Mouse (Mus musculus) embryonic facial prominence, embryonic 15.5 days (tissue): ENCODE data around the gene Cplx3. TPM values are rescaled to one million over a fixed set of nuclear protein-coding genes. Genes with fewer than 3 reads are reported as not detected.

Experiments used
- ATAC-seq: fragments of 200-750 bp; cut with Nextera tagmentation; 2 replicates; pipeline ENCODE4 v1.8.0; 2017; ENCODE audit warnings: low read depth, moderate TSS enrichment; ENCODE audit not compliant: insufficient number of reproducible peaks, low FRiP score, low TSS enrichment
- H3K27ac ChIP-seq: fragments of 300-500 bp; sonication (generic); replicated peaks from 2 replicates; pipeline ENCODE4 v1.5.1; 2015; ENCODE audit warnings: mild to moderate bottlenecking, inconsistent platforms
- H3K27me3 ChIP-seq: fragments of 300-500 bp; sonication (generic); 2 replicates; pipeline ENCODE4 v1.6.1; 2015; ENCODE audit warnings: inconsistent platforms
- H3K36me3 ChIP-seq: fragments of 300-500 bp; sonication (generic); 2 replicates; pipeline ENCODE4 v1.6.1; 2015; ENCODE audit warnings: mild to moderate bottlenecking, inconsistent platforms
- H3K4me1 ChIP-seq: fragments of 300-500 bp; sonication (generic); 2 replicates; pipeline ENCODE4 v1.6.1; 2015; ENCODE audit warnings: inconsistent platforms
- H3K4me2 ChIP-seq: fragments of 300-500 bp; sonication (generic); replicated peaks from 2 replicates; pipeline ENCODE4 v1.6.1; 2015; ENCODE audit warnings: mild to moderate bottlenecking, inconsistent platforms
- H3K4me3 ChIP-seq: fragments of 300-500 bp; sonication (generic); replicated peaks from 2 replicates; pipeline ENCODE4 v1.5.1; 2015; ENCODE audit warnings: mild to moderate bottlenecking, inconsistent platforms
- H3K9ac ChIP-seq: fragments of 300-500 bp; sonication (generic); 2 replicates; pipeline ENCODE4 v1.6.1; 2015; ENCODE audit warnings: inconsistent platforms
- H3K9me3 ChIP-seq: fragments of 300-500 bp; sonication (generic); replicated peaks from 2 replicates; pipeline ENCODE4 v1.6.1; 2016; ENCODE audit warnings: inconsistent platforms
- WGBS: fragments of 180-500 bp; shearing (Covaris S2); methylation state at CpG from one replicate; pipeline ENCODE4 v1.1.7; 2015; 5-methylcytosine and 5-hydroxymethylcytosine counted together
- polyA plus RNA-seq: library from polyadenylated mRNA; unstranded; fragments of >200 nt; fragmentation: Nextera tagmentation; extraction: Ambion mirVana; gene quantifications from 2 replicates; pipeline ENCODE4 v1.2.1, GENCODE M21; 2015

Cplx3 gene
- polyA plus RNA-seq, result not detected in 2 replicates

DNA sequence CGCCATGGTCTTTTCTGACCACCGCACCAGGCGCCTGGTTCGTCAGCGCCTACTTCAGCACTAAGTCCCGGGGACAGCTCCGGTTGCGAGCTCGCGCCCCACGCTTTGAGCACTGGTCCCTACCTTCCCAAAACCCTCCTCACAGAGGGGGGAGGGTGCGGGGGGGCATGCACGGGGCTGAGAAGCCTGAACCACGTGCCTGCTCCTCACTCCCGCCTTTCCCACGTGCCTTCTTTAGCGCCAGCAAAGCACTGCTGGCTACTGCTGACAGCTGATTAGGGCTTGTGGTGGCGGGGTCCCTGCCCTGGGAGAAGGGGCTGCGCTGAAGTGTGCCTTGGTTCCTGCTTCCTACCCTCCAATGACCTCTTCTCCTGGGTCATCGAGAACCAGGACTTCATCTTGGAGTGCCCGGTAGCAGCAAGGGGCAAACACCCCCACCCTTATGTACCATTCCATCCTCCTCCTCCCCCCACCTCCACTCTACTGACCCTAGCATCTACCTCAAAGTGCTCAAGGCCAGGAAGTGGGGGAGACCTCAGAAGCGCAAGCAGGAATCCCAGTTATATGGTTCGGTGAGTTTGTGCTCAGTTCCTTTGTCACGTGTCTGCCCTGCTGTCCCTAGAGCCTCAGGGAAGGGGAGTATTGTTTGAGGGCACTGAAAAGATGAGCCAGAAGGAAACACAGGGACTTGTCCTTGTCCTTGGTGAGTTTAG lies at the start of gene Cplx3:
Gene Cplx3, minus strand, starts transcription at position 143 of the 713 bp plus-strand sequence.
- no peaks in the 10 kb centered on the region for H3K36me3 ChIP-seq
- no peak; the same call in 1 of the 2 replicates for ATAC-seq
- peaks cover 23% of the 10 kb centered on the region for H3K27me3 ChIP-seq
- no peak within 1 kb of the TSS for H3K27ac ChIP-seq
- H3K9ac ChIP-seq, result no peak within 1 kb of the TSS
- peaks cover 9% of the 10 kb centered on the region for H3K4me1 ChIP-seq
- no peaks in the 10 kb centered on the region for H3K9me3 ChIP-seq
- WGBS, result 4% methylated on average over 24 of the region's 24 CpGs
- no peak within 1 kb of the TSS for H3K4me2 ChIP-seq
- no peak within 1 kb of the TSS for H3K4me3 ChIP-seq

- Histone ChIP-seq H3K9me3 (no peaks in the 10 kb centered on the region), H3K36me3 (no peaks in the 10 kb centered on the region), H3K4me2 (peak overlapping the region; percentile 50), H3K4me1 (peaks cover 7% of the 10 kb centered on the region; the same call in 1 of the 2 replicates), H3K27me3 (peaks cover 23% of the 10 kb centered on the region), H3K9ac (0 out of 2 replicates have a peak overlapping the region, but pooled peaks have one; percentile 19), H3K27ac (no peak overlapping the region), H3K4me3 (peak overlapping the region; percentile 26)
- peak; percentile 78 for ATAC-seq
- WGBS, result 2% methylated on average over 11 of the region's 11 CpGs
Measured at GRCm38 (mm10) chr9:57655749-57656148, 49.7 kb upstream of the Cplx3 start.

GRCm38 (mm10) chr9:57654966-57655365 lies 48.9 kb upstream of the Cplx3 start:
- ATAC-seq, result no peak
- WGBS, result 89% methylated on average over 1 of the region's 1 CpGs

DNA sequence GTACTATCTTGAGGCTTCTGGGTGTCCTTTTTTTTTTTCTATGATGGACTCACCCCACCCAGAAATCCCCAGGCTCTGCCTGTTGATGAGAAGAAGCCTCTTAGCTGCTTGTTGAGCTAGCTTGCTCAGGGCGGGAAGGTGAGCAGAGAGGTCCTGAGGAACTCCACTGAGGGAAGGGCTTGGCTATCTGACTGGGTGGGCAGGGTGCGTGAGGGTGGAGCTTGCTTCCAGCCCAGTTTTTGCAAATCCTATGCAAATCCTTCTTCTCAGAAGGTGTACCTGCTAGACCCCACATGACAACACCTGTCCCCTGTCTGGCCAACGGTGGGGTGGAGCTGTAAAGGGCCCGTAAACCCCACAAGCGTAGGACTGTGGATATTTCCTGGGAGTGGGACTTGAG lies 47.2 kb upstream of the Cplx3 start, which contains the start of gene Csk:
Gene Csk, minus strand, starts transcription at position 349 of the 400 bp plus-strand sequence.
- Histone ChIP-seq H3K4me3 (no peak within 1 kb of the TSS), H3K27me3 (peaks cover 23% of the 10 kb centered on the region), H3K4me2 (no peak within 1 kb of the TSS), H3K27ac (no peak within 1 kb of the TSS), H3K36me3 (no peaks in the 10 kb centered on the region), H3K9me3 (no peaks in the 10 kb centered on the region), H3K9ac (no peak within 1 kb of the TSS), H3K4me1 (peaks cover 7% of the 10 kb centered on the region; the same call in 1 of the 2 replicates)
- ATAC-seq, result no peak
- 43% methylated on average over 5 of the region's 5 CpGs for WGBS

More at GRCm38 (mm10) chr9:57654966-57655365, 48.9 kb upstream of the Cplx3 start:
- H3K36me3 ChIP-seq, result no peaks in the 10 kb centered on the region
- H3K4me3 ChIP-seq, result no peak overlapping the region
- no peak overlapping the region for H3K9ac ChIP-seq
- no peaks in the 10 kb centered on the region for H3K9me3 ChIP-seq
- H3K27ac ChIP-seq, result no peak overlapping the region
- H3K27me3 ChIP-seq, result peaks cover 23% of the 10 kb centered on the region
- peaks cover 7% of the 10 kb centered on the region; the same call in 1 of the 2 replicates for H3K4me1 ChIP-seq
- no peak overlapping the region for H3K4me2 ChIP-seq

- Histone ChIP-seq H3K9me3 (no peaks in the 10 kb centered on the region), H3K27me3 (peaks cover 23% of the 10 kb centered on the region), H3K4me2 (no peak overlapping the region), H3K36me3 (no peaks in the 10 kb centered on the region), H3K9ac (no peak overlapping the region), H3K4me1 (peaks cover 7% of the 10 kb centered on the region; the same call in 1 of the 2 replicates), H3K27ac (no peak overlapping the region), H3K4me3 (no peak overlapping the region)
- no peak for ATAC-seq
- WGBS, result 52% methylated on average over 3 of the region's 3 CpGs
Measured at GRCm38 (mm10) chr9:57652855-57653254, 46.8 kb upstream of the Cplx3 start.

GRCm38 (mm10) chr9:57652351-57652750 lies 46.3 kb upstream of the Cplx3 start:
- Histone ChIP-seq H3K9me3 (no peaks in the 10 kb centered on the region), H3K9ac (no peak overlapping the region), H3K4me2 (no peak overlapping the region), H3K4me3 (no peak overlapping the region), H3K4me1 (peaks cover 7% of the 10 kb centered on the region; the same call in 1 of the 2 replicates), H3K27me3 (peaks cover 23% of the 10 kb centered on the region), H3K36me3 (no peaks in the 10 kb centered on the region), H3K27ac (no peak overlapping the region)
- WGBS, result 68% methylated on average over 9 of the region's 9 CpGs
- ATAC-seq, result no peak

DNA sequence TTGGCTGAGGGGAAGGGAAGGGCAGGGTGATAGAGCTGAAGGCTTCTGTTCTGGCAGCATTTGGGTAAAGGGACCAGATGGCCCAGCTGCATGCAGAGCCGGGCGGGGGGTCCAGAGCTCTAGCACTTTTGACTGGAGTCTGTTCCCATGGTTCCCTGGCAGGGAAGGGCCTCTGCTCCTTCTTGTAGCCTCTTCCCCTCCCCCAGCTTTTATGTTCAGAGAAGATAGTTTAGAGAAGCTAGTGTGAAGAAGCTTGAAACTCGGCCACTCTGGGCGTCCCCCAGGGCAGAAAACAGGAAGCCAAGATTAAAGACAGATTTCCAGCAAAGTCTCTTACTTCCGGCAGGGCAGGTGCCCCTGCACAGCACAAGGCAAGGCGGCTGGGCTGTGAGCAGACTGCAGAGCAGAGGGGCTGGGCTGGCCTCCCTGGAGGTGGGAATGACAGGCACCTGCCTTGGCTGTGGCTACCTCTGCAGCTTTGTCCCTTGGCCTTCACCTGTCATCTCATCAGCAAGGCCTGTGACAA lies 44.8 kb upstream of the Cplx3 start:
- WGBS, result 15% methylated on average over 6 of the region's 6 CpGs
- no peaks in the 10 kb centered on the region for H3K36me3 ChIP-seq
- H3K4me1 ChIP-seq, result peaks cover 9% of the 10 kb centered on the region; the same call in 1 of the 2 replicates
- no peak overlapping the region for H3K4me3 ChIP-seq
- H3K9ac ChIP-seq, result no peak overlapping the region
- no peak overlapping the region for H3K27ac ChIP-seq
- ATAC-seq, result 0 out of 2 replicates have a peak, but pooled peaks have one; percentile 8
- peaks cover 23% of the 10 kb centered on the region for H3K27me3 ChIP-seq
- H3K9me3 ChIP-seq, result no peaks in the 10 kb centered on the region
- H3K4me2 ChIP-seq, result no peak overlapping the region

DNA sequence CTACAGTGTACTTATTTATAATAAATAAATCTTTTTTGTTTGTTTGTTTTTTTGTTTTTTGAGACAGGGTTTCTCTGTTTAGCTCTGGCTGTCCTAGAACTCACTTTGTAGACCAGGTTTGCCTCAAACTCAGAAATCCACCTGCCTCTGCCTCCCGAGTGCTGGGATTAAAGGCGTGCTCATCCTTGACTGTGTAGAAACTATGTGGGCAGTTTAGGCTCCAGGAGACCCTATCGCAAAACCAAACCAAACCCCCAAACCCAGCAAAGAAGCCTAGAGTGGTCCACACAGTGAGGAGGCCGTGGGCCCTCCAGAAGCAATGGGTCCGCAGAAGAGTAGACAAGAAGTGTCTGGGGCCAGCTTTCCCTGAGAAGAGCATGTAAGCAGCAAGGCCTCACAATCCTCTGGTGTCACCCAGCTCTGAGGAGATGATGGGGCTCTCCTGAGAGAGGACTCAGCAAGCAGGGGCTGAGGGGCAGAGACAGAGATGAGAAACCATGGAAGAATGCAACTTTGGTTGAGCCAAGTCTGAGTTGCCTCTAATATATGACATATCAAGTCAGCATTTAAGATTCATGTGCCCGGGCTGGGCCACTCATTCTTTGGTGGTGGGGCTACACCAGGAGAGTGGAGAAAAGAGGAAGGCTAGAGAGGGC lies 44.2 kb upstream of the Cplx3 start:
- 90% methylated on average over 6 of the region's 6 CpGs for WGBS

DNA sequence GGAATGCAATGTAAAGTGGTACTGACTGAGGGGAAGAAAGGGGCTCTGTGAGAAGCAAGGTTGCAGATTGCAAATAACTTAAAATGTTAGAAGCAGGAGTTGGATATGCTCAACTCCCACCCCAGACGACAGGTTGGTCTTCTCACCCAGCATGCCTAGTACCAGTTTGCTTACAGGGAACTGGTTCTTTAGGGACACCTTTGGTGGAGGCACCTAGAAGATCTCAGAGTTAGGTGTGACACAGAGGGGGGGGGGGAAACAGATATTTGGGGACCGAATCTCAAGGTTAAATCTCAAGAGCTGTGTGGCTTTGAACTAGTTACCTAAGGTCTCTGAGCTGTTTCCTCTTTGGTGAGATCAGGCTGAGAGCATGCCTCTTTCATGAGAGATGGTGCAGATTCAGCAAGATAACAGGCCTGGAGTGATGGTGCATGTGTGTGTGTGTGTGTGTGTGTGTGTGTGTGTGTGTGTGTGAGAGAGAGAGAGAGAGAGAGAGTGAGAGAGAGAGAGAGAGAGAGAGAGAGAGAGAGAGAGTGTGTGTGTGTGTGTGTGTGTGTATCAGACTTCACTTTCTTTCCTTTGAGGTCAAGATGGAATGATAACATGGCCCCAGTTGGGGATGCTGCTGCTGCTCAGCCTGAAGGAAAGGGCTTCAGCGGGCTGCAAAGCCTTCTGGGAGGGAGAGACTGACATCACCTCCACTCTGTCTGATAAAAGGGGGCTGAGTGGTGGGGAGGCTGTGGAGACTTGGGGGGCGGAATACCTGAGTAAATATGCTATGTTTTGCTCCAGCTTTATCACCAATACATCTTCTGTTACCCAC lies 41.4 kb upstream of the Cplx3 start:
- 58% methylated on average over 4 of the region's 4 CpGs for WGBS
- Histone ChIP-seq H3K36me3 (no peaks in the 10 kb centered on the region), H3K9me3 (no peaks in the 10 kb centered on the region), H3K4me1 (peaks cover 29% of the 10 kb centered on the region), H3K4me2 (no peak overlapping the region), H3K4me3 (no peak overlapping the region), H3K27ac (no peak overlapping the region), H3K9ac (no peak overlapping the region), H3K27me3 (no peaks in the 10 kb centered on the region)
- ATAC-seq, result no peak

More for the DNA sequence above, 44.2 kb upstream of the Cplx3 start:
- 0 out of 2 replicates have a peak, but pooled peaks cover 8% of the 10 kb centered on the region for H3K4me1 ChIP-seq
- H3K27me3 ChIP-seq, result peaks cover 23% of the 10 kb centered on the region
- ATAC-seq, result 0 out of 2 replicates have a peak, but pooled peaks have one; percentile 12
- no peak overlapping the region for H3K4me3 ChIP-seq
- H3K36me3 ChIP-seq, result no peaks in the 10 kb centered on the region
- no peak overlapping the region for H3K27ac ChIP-seq
- H3K9me3 ChIP-seq, result no peaks in the 10 kb centered on the region
- H3K4me2 ChIP-seq, result no peak overlapping the region
- H3K9ac ChIP-seq, result no peak overlapping the region

GRCm38 (mm10) chr9:57646551-57647103 lies 40.5 kb upstream of the Cplx3 start:
- ATAC-seq, result no peak
- Histone ChIP-seq H3K9ac (no peak overlapping the region), H3K9me3 (no peaks in the 10 kb centered on the region), H3K4me1 (peaks cover 38% of the 10 kb centered on the region), H3K36me3 (0 out of 2 replicates have a peak, but pooled peaks cover 2% of the 10 kb centered on the region), H3K27me3 (no peaks in the 10 kb centered on the region), H3K4me3 (no peak overlapping the region), H3K4me2 (no peak overlapping the region), H3K27ac (no peak overlapping the region)
- 66% methylated on average over 12 of the region's 12 CpGs for WGBS
